Mouse (Mus musculus) spleen, adult 2 months (tissue): ENCODE results near the gene Slc26a8.

ENCODE experiments used
- CTCF ChIP-seq: fragments of 200-500 bp; IDR thresholded peaks from 2 replicates; pipeline ENCODE4 v1.5.1; 2011; ENCODE audit warnings: mild to moderate bottlenecking, inconsistent platforms; ENCODE audit not compliant: insufficient read depth, insufficient read length, insufficient replicate concordance; ENCODE audit errors: extremely low read depth
- POLR2A ChIP-seq: fragments of 200-500 bp; IDR thresholded peaks from 2 replicates; pipeline ENCODE4 v1.6.1; 2011; ENCODE audit warnings: low read depth, low read length, inconsistent platforms

GRCm38 (mm10) chr17:28737973-28738372 lies 47.9 kb upstream of the Slc26a8 start:
- no peak for TF ChIP-seq CTCF
- no peak for TF ChIP-seq POLR2A
